Mouse (Mus musculus): ENCODE data around the gene Bsnd. TPM values are rescaled to one million over a fixed set of nuclear protein-coding genes. Genes with fewer than 3 reads are reported as not detected.

Gene Bsnd
- polyA plus RNA-seq, 1 experiment from 2014 or later, result not detected

GRCm38 (mm10) chr4:106527856-106528547, 35.9 kb upstream of the Bsnd start:
- no peaks in the 10 kb centered on the region for H3K36me3 ChIP-seq (ENCODE audit: insufficient read depth)
- WGBS, result 59% methylated on average over 7 of the region's 7 CpGs
- DNase-seq, result peak; percentile 16
- no peaks in the 10 kb centered on the region for H3K27me3 ChIP-seq (ENCODE audit: insufficient read depth, low read length)
- no peaks in the 10 kb centered on the region for H3K9me3 ChIP-seq (ENCODE audit: low read depth, low read length)
- H3K4me2 ChIP-seq, result no peak overlapping the region
- no peak for ATAC-seq (ENCODE audit: insufficient read depth)
- H3K4me1 ChIP-seq (ENCODE audit: insufficient read depth), result no peaks in the 10 kb centered on the region
- no peak overlapping the region for H3K27ac ChIP-seq (ENCODE audit: low read depth)
- TF ChIP-seq CTCF (IDR thresholded peaks at IDR 0.05; ENCODE audit: low read depth), result peak; percentile 55
- H3K9ac ChIP-seq, result no peak overlapping the region
- H3K4me3 ChIP-seq (ENCODE audit: low read depth, low read length), result no peak overlapping the region

GRCm38 (mm10) chr4:106525001-106525400, 32.9 kb upstream of the Bsnd start:
- Histone ChIP-seq H3K9me3 (ENCODE audit: low read depth, low read length) (no peaks in the 10 kb centered on the region), H3K9ac (no peak overlapping the region), H3K36me3 (ENCODE audit: insufficient read depth) (no peaks in the 10 kb centered on the region), H3K4me3 (ENCODE audit: low read depth, low read length) (no peak overlapping the region), H3K4me1 (ENCODE audit: insufficient read depth) (no peaks in the 10 kb centered on the region), H3K27me3 (ENCODE audit: insufficient read depth, low read length) (no peaks in the 10 kb centered on the region), H3K4me2 (no peak overlapping the region), H3K27ac (ENCODE audit: low read depth) (no peak overlapping the region)
- no peak for TF ChIP-seq CTCF (IDR thresholded peaks at IDR 0.05; ENCODE audit: low read depth)
- no peak for DNase-seq
- WGBS, result 87% methylated on average over 2 of the region's 2 CpGs
- ATAC-seq (ENCODE audit: insufficient read depth), result no peak

GRCm38 (mm10) chr4:106524131-106524530, 32.0 kb upstream of the Bsnd start:
- ATAC-seq (ENCODE audit: insufficient read depth), result no peak
- no peak overlapping the region for H3K9ac ChIP-seq
- no peaks in the 10 kb centered on the region for H3K4me1 ChIP-seq (ENCODE audit: insufficient read depth)
- DNase-seq, result no peak
- no peak overlapping the region for H3K4me2 ChIP-seq
- no peak overlapping the region for H3K27ac ChIP-seq (ENCODE audit: low read depth)
- H3K4me3 ChIP-seq (ENCODE audit: low read depth, low read length), result no peak overlapping the region
- no peak for TF ChIP-seq CTCF (IDR thresholded peaks at IDR 0.05; ENCODE audit: low read depth)
- no peaks in the 10 kb centered on the region for H3K27me3 ChIP-seq (ENCODE audit: insufficient read depth, low read length)
- H3K36me3 ChIP-seq (ENCODE audit: insufficient read depth), result no peaks in the 10 kb centered on the region
- H3K9me3 ChIP-seq (ENCODE audit: low read depth, low read length), result no peaks in the 10 kb centered on the region
- WGBS, result 56% methylated on average over 2 of the region's 2 CpGs

GRCm38 (mm10) chr4:106522547-106522946, 30.5 kb upstream of the Bsnd start:
- H3K4me3 ChIP-seq (ENCODE audit: low read depth, low read length), result no peak overlapping the region
- H3K9ac ChIP-seq, result no peak overlapping the region

GRCm38 (mm10) chr4:106514606-106515005, 22.5 kb upstream of the Bsnd start:
- no peak for ATAC-seq (ENCODE audit: insufficient read depth)
- WGBS, result 67% methylated on average over 6 of the region's 6 CpGs
- Histone ChIP-seq H3K9me3 (ENCODE audit: low read depth, low read length) (no peaks in the 10 kb centered on the region), H3K27me3 (ENCODE audit: insufficient read depth, low read length) (no peaks in the 10 kb centered on the region), H3K4me3 (ENCODE audit: low read depth, low read length) (no peak overlapping the region), H3K4me2 (no peak overlapping the region), H3K4me1 (ENCODE audit: insufficient read depth) (no peaks in the 10 kb centered on the region), H3K36me3 (ENCODE audit: insufficient read depth) (no peaks in the 10 kb centered on the region), H3K27ac (ENCODE audit: low read depth) (no peak overlapping the region), H3K9ac (no peak overlapping the region)
- no peak for TF ChIP-seq CTCF (IDR thresholded peaks at IDR 0.05; ENCODE audit: low read depth)
- no peak for DNase-seq

More at GRCm38 (mm10) chr4:106522547-106522946, 30.5 kb upstream of the Bsnd start:
- no peaks in the 10 kb centered on the region for H3K9me3 ChIP-seq (ENCODE audit: low read depth, low read length)
- no peak overlapping the region for H3K27ac ChIP-seq (ENCODE audit: low read depth)
- no peaks in the 10 kb centered on the region for H3K36me3 ChIP-seq (ENCODE audit: insufficient read depth)
- no peaks in the 10 kb centered on the region for H3K4me1 ChIP-seq (ENCODE audit: insufficient read depth)
- 81% methylated on average over 3 of the region's 3 CpGs for WGBS
- no peak overlapping the region for H3K4me2 ChIP-seq
- H3K27me3 ChIP-seq (ENCODE audit: insufficient read depth, low read length), result no peaks in the 10 kb centered on the region
- no peak for ATAC-seq (ENCODE audit: insufficient read depth)
- no peak for DNase-seq
- TF ChIP-seq CTCF (IDR thresholded peaks at IDR 0.05; ENCODE audit: low read depth), result no peak

GRCm38 (mm10) chr4:106509888-106510287, 17.8 kb upstream of the Bsnd start:
- H3K9ac ChIP-seq, result no peak overlapping the region
- DNase-seq (no peak), ATAC-seq (ENCODE audit: insufficient read depth) (no peak)
- no peak overlapping the region for H3K27ac ChIP-seq (ENCODE audit: low read depth)
- H3K4me1 ChIP-seq (ENCODE audit: insufficient read depth), result no peaks in the 10 kb centered on the region
- no peaks in the 10 kb centered on the region for H3K9me3 ChIP-seq (ENCODE audit: low read depth, low read length)
- no peak overlapping the region for H3K4me2 ChIP-seq
- 73% methylated on average over 4 of the region's 4 CpGs for WGBS
- no peak overlapping the region for H3K4me3 ChIP-seq (ENCODE audit: low read depth, low read length)
- H3K36me3 ChIP-seq (ENCODE audit: insufficient read depth), result no peaks in the 10 kb centered on the region
- H3K27me3 ChIP-seq (ENCODE audit: insufficient read depth, low read length), result no peaks in the 10 kb centered on the region
- no peak for TF ChIP-seq CTCF (IDR thresholded peaks at IDR 0.05; ENCODE audit: low read depth)

- Histone ChIP-seq H3K9ac (no peak overlapping the region), H3K4me1 (ENCODE audit: insufficient read depth) (no peaks in the 10 kb centered on the region), H3K36me3 (ENCODE audit: insufficient read depth) (no peaks in the 10 kb centered on the region), H3K4me2 (no peak overlapping the region), H3K9me3 (ENCODE audit: low read depth, low read length) (no peaks in the 10 kb centered on the region), H3K27me3 (ENCODE audit: insufficient read depth, low read length) (no peaks in the 10 kb centered on the region), H3K4me3 (ENCODE audit: low read depth, low read length) (no peak overlapping the region), H3K27ac (ENCODE audit: low read depth) (no peak overlapping the region)
- no peak for TF ChIP-seq CTCF (IDR thresholded peaks at IDR 0.05; ENCODE audit: low read depth)
- DNase-seq (no peak), ATAC-seq (ENCODE audit: insufficient read depth) (no peak)
- WGBS, result 53% methylated on average over 14 of the region's 14 CpGs
These were observed 13.5 kb upstream of the Bsnd start for GRCm38 (mm10) chr4:106505453-106506058.

Data from lung, embryonic 14.5 days (tissue).